In the genomic region with DNA sequence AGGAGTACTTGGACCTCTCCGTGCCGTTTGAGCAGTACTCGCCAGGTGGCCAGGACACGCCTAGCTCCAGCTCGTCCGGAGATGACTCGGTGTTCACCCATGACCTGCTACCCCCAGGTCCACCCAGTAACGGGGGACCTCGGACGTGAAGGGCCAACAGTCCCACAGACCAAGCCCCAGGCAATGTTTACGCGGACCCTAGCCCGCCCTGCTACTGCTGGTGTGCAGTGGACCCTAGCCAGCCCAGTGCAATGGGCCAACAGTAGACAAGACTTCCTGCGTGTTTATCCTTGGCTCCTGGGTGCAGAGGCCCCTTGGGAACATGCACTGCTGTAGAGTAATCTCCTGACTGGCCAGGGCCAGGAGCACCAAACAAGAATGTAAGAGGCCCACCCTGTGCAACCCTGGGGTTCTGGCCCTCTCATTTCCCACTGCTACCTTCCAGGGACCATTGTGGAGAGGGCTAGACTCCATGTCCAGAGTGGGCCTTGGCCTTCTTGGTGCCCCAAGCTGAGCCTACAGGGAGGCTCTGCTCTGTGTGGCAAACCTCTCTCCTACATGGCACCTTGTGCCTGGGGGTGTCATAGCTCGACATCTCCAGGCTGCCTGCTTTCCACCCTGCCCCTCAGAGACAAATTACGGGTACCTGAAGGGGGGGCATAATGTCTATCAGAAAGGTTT, we compare ENCODE assay signal across 21 mouse cellular contexts. TPM values are rescaled to one million over a fixed set of nuclear protein-coding genes. Genes with fewer than 3 reads are reported as not detected.
A peak's percentile ranks its signal among the peaks of the same experiment; 100 is the strongest.
DNase-seq lines count a peak whose midpoint lies in the region; ATAC-seq and TF ChIP-seq lines count a peak whose summit lies in the region.
"Had no signal": no experiment of that assay in that cellular context is flagged by ENCODE, and none has a peak within 500 bp of the region (broad histone marks: within the 10 kb centered on the region; RNA-seq: fewer than 3 reads in every experiment).

No protein-coding gene starts in this region.

- intact Hi-C loops in heart, adult 2 months (cut with DNase I), result no loop called here
- intact Hi-C loops in left cerebral cortex, postnatal 4 days (cut with DNase I), result no loop called here

- H3K27ac ChIP-seq in heart, adult 2 months, result no peak overlapping the region
- no peak overlapping the region for H3K27ac ChIP-seq in limb, embryonic 13.5 days
- H3K27ac ChIP-seq in limb, embryonic 10.5 days, result no peak overlapping the region
- H3K27ac ChIP-seq: embryonic facial prominence, embryonic 12.5 days; heart, embryonic 13.5 days had no signal

- no peak overlapping the region for H3K9ac ChIP-seq in heart, adult 2 months (ENCODE audit: low read depth, low read length)
- H3K9ac ChIP-seq in limb, embryonic 13.5 days, result no peak overlapping the region
- H3K9ac ChIP-seq: embryonic facial prominence, embryonic 12.5 days; forebrain, embryonic 12.5 days; forebrain, postnatal 0 days; heart, embryonic 13.5 days had no signal

- peaks cover 1% of the 10 kb centered on the region; the same call in 1 of the 2 replicates for H3K4me1 ChIP-seq in heart, adult 2 months (ENCODE audit: control insufficient read depth, insufficient read depth, low read length)
- no peaks in the 10 kb centered on the region for H3K4me1 ChIP-seq in limb, embryonic 13.5 days
- peaks cover 13% of the 10 kb centered on the region for H3K4me1 ChIP-seq in limb, embryonic 10.5 days
- H3K4me1 ChIP-seq: forebrain, embryonic 12.5 days; heart, embryonic 13.5 days had no signal

- no peak overlapping the region for H3K4me3 ChIP-seq in heart, adult 2 months
- no peak overlapping the region for H3K4me3 ChIP-seq in limb, embryonic 13.5 days
- H3K4me3 ChIP-seq in limb, embryonic 10.5 days, result no peak overlapping the region
- H3K4me3 ChIP-seq: embryonic facial prominence, embryonic 12.5 days; forebrain, embryonic 12.5 days; heart, embryonic 13.5 days had no signal

- peak; percentile 88 for DNase-seq in heart, adult 11 months
- DNase-seq in heart, adult 2 months, result no peak
- no peak for DNase-seq in limb, embryonic 10.5 days (ENCODE audit: low spot score)
- peak; percentile 54 for DNase-seq in kidney, postnatal 10 days
- no peak for DNase-seq in c-Kit-positive CD71-positive TER-119-positive erythroid progenitor cells, embryonic 14.5 days (ENCODE audit: low spot score)
- no peak for DNase-seq in left cerebral cortex, postnatal 4 days
- DNase-seq: adrenal gland, adult 8-10 months; adrenal gland, postnatal 36 days; B cell, adult 2 months; cerebellum, adult 11-12 months; cerebellum, adult 9-10 months; cerebellum, postnatal 25 days; forebrain, postnatal 0 days; gastrocnemius, postnatal 14 days; heart, postnatal 36 days had no signal

- H3K36me3 ChIP-seq in heart, adult 2 months (ENCODE audit: control insufficient read depth, insufficient read depth, low read length), result no peaks in the 10 kb centered on the region
- peaks cover 69% of the 10 kb centered on the region for H3K36me3 ChIP-seq in limb, embryonic 13.5 days
- H3K36me3 ChIP-seq in limb, embryonic 10.5 days, result peaks cover 68% of the 10 kb centered on the region

- no peak overlapping the region for H3K4me2 ChIP-seq in limb, embryonic 13.5 days (replicated peaks)
- H3K4me2 ChIP-seq: embryonic facial prominence, embryonic 12.5 days; forebrain, embryonic 12.5 days; heart, embryonic 13.5 days had no signal

- H3K79me2 ChIP-seq in heart, adult 2 months (replicated peaks; ENCODE audit: control insufficient read depth, insufficient read depth, low read length), result no peaks in the 10 kb centered on the region

- H3K9me3 ChIP-seq in limb, embryonic 13.5 days, result no peaks in the 10 kb centered on the region
- H3K9me3 ChIP-seq in limb, embryonic 10.5 days (replicated peaks), result no peaks in the 10 kb centered on the region
- H3K9me3 ChIP-seq: embryonic facial prominence, embryonic 12.5 days; forebrain, embryonic 12.5 days; G1E; heart, embryonic 13.5 days had no signal

- no peaks in the 10 kb centered on the region for H3K27me3 ChIP-seq in heart, adult 2 months (ENCODE audit: control insufficient read depth, insufficient read depth, low read length)
- H3K27me3 ChIP-seq in limb, embryonic 13.5 days, result no peaks in the 10 kb centered on the region
- H3K27me3 ChIP-seq in limb, embryonic 10.5 days (ENCODE audit: low read depth, poor library complexity, severe bottlenecking), result peaks cover 15% of the 10 kb centered on the region
- H3K27me3 ChIP-seq: embryonic facial prominence, embryonic 12.5 days; heart, embryonic 13.5 days had no signal

- no peak for TF ChIP-seq CTCF in heart, adult 2 months (IDR thresholded peaks at IDR 0.05)

- no peak for TF ChIP-seq EP300 in heart, adult 2 months (IDR thresholded peaks at IDR 0.05; ENCODE audit: insufficient read depth, low read depth, low read length)

- 91% methylated on average over 16 of the region's 16 CpGs for WGBS in heart, adult 2 months
- WGBS in limb, embryonic 13.5 days, result 88% methylated on average over 16 of the region's 16 CpGs
- 95% methylated on average over 16 of the region's 16 CpGs for WGBS in limb, embryonic 10.5 days

- 0 out of 2 replicates have a peak, but pooled peaks have one; percentile 17 for ATAC-seq in limb, embryonic 13.5 days (ENCODE audit: low FRiP score, low read depth)
- ATAC-seq: CD4-positive, CD25-positive, alpha-beta regulatory T cell, adult 4 months; forebrain, postnatal 0 days had no signal

- no peak for TF ChIP-seq POLR2A in heart, adult 2 months (IDR thresholded peaks at IDR 0.05; ENCODE audit: insufficient read depth, low read depth, low read length)

RNA-seq across cellular contexts. Expression of a gene that starts 14.1 kb away (rescaled TPM):
- 10 to 100 TPM in 1 of 2 experiments, 1 to 10 TPM in 1; 8.6 to 10.1 TPM for total RNA-seq in heart, adult 2 months (2021)
- 15.1 and 15.4 TPM in 2 replicates for polyA plus RNA-seq in heart, adult 2 months (2012; rRNA removed)
- 39.1 and 40.7 TPM in 2 replicates for polyA plus RNA-seq in limb, embryonic 13.5 days (2015; fragmentation: Nextera tagmentation; extraction: Ambion mirVana)
- 4.9 and 10.5 TPM in 2 replicates for polyA plus RNA-seq in limb, embryonic 10.5 days (2016; fragmentation: Nextera tagmentation; extraction: Ambion mirVana)
- 10 to 100 TPM; 59.3 to 59.7 TPM for total RNA-seq in left cerebral cortex, postnatal 4 days (2021)
- polyA plus RNA-seq: CD4-positive, CD25-positive, alpha-beta regulatory T cell, adult 4 months had no signal

RNA-seq across cellular contexts. Expression of a gene that starts 47.1 kb away (rescaled TPM):
- total RNA-seq in heart, adult 2 months (2021), result 100 to 1,000 TPM; 140 to 148 TPM
- polyA plus RNA-seq in heart, adult 2 months (2012; rRNA removed), result 60.2 and 82.8 TPM in 2 replicates
- 43.6 and 48.2 TPM in 2 replicates for polyA plus RNA-seq in limb, embryonic 13.5 days (2015; fragmentation: Nextera tagmentation; extraction: Ambion mirVana)
- 65.0 and 66.8 TPM in 2 replicates for polyA plus RNA-seq in limb, embryonic 10.5 days (2016; fragmentation: Nextera tagmentation; extraction: Ambion mirVana)
- total RNA-seq in left cerebral cortex, postnatal 4 days (2021), result 100 to 1,000 TPM; 101 to 110 TPM

Comparison
In these comparisons a context has a peak if more than half of its experiments do, and no peak if none do; other contexts are left out.
1. DNase-seq: peak in heart, adult 11 months (single experiment) and kidney, postnatal 10 days (single experiment); none in heart, adult 2 months (0 of 2), limb, embryonic 10.5 days (single experiment), c-Kit-positive CD71-positive TER-119-positive erythroid progenitor cells, embryonic 14.5 days (single experiment) and left cerebral cortex, postnatal 4 days (single experiment).